Mouse (Mus musculus) layer of hippocampus, adult 9-11 months (tissue): Measurements from ENCODE around the gene Slc25a48.

Experiments used
- DNase-seq: peaks from one replicate; pipeline ENCODE4 v3.0.0; 2022

Gene Slc25a48

GRCm38 (mm10) chr13:56438211-56439075 is at the start of gene Slc25a48:
TSS of gene Slc25a48 (plus strand) at chr13:56438355.
- no peak for DNase-seq

GRCm38 (mm10) chr13:56397572-56397971 is 40.6 kb upstream of the Slc25a48 start:
- no peak for DNase-seq

- DNase-seq = no peak
Observed at GRCm38 (mm10) chr13:56401186-56401585, 37.0 kb upstream of the Slc25a48 start.

- no peak for DNase-seq
Observed at GRCm38 (mm10) chr13:56403381-56404086, 34.6 kb upstream of the Slc25a48 start.

- DNase-seq = no peak
Observed at GRCm38 (mm10) chr13:56404511-56405140, 33.5 kb upstream of the Slc25a48 start.

- DNase-seq = no peak
Observed at GRCm38 (mm10) chr13:56412286-56412873, 25.8 kb upstream of the Slc25a48 start.

- no peak for DNase-seq
Observed at GRCm38 (mm10) chr13:56418685-56419483, 19.3 kb upstream of the Slc25a48 start.

- no peak for DNase-seq
Observed at GRCm38 (mm10) chr13:56419538-56419937, 18.6 kb upstream of the Slc25a48 start.

- DNase-seq = peak; percentile 50
Observed at GRCm38 (mm10) chr13:56422072-56422723, 16.0 kb upstream of the Slc25a48 start.

GRCm38 (mm10) chr13:56425931-56426330 is 12.2 kb upstream of the Slc25a48 start:
- no peak for DNase-seq

- peak; percentile 26 for DNase-seq
Observed at GRCm38 (mm10) chr13:56426365-56426764, 11.8 kb upstream of the Slc25a48 start, which contains the start of gene Gm3045. TSS of gene Gm3045 (plus strand) at chr13:56426594.

- peak; percentile 56 for DNase-seq
Observed at GRCm38 (mm10) chr13:56428724-56429500, 9.2 kb upstream of the Slc25a48 start.

- no peak for DNase-seq
Observed at GRCm38 (mm10) chr13:56432496-56432895, 5.7 kb upstream of the Slc25a48 start.

- DNase-seq = peak; percentile 34
Observed at GRCm38 (mm10) chr13:56433466-56433865, 4.7 kb upstream of the Slc25a48 start.

- DNase-seq = no peak
Observed at GRCm38 (mm10) chr13:56434311-56434751, 3.8 kb upstream of the Slc25a48 start.

GRCm38 (mm10) chr13:56435615-56436287 is 2.4 kb upstream of the Slc25a48 start:
- DNase-seq = no peak

GRCm38 (mm10) chr13:56443411-56443810 is 5.3 kb downstream of the Slc25a48 start:
- no peak for DNase-seq

- no peak for DNase-seq
Observed at GRCm38 (mm10) chr13:56444112-56444511, 6.0 kb downstream of the Slc25a48 start.

- no peak for DNase-seq
Observed at GRCm38 (mm10) chr13:56444996-56445395, 6.8 kb downstream of the Slc25a48 start.
